Mouse (Mus musculus) MEL (cell line): ENCODE measurements at regions not wholly inside any gene's neighbourhood (a gene's known extent, or its start where the extent isn't known, plus 50 kb on each side); places are given as distances from the start of the nearest gene placed in this dataset.
"Not testable (repeated sequence)": the region's sequence is repeated elsewhere in the genome, so short reads cannot be mapped to it uniquely, and the experiment has no call there.

ENCODE experiments used
- CTCF ChIP-seq, 3 experiments: IDR thresholded peaks in 2 of 3; conservative IDR thresholded peaks in 1 of 3; 2 replicates each; pipeline ENCODE4 v1.5.1; 2011 to 2012; ENCODE audit warnings: low read length in 3 of 3, low read depth in 2 of 3, mild to moderate bottlenecking in 2 of 3, improper control_type of control experiment in 1 of 3, inconsistent platforms in 1 of 3, mixed read lengths in 1 of 3, moderate library complexity in 1 of 3; ENCODE audit not compliant: control insufficient read depth in 1 of 3, insufficient read depth in 1 of 3, poor library complexity in 1 of 3, severe bottlenecking in 1 of 3
- ELF1 ChIP-seq: IDR thresholded peaks from 2 replicates; pipeline ENCODE4 v1.6.1; 2014; ENCODE audit warnings: low read depth, mild to moderate bottlenecking, inconsistent platforms, low read length, improper control_type of control experiment, moderate library complexity
- KAT2A ChIP-seq: conservative IDR thresholded peaks from 2 replicates; pipeline ENCODE4 v1.6.1; 2012; ENCODE audit warnings: low read depth, low read length, improper control_type of control experiment, inconsistent platforms
- MAFK ChIP-seq: IDR thresholded peaks from 2 replicates; pipeline ENCODE4 v1.6.1; 2011; ENCODE audit warnings: low read depth, mild to moderate bottlenecking, low read length, improper control_type of control experiment, borderline replicate concordance
- MAX ChIP-seq: IDR thresholded peaks from 2 replicates; pipeline ENCODE4 v1.6.1; 2011; ENCODE audit warnings: low read length, improper control_type of control experiment
- MAZ ChIP-seq: IDR thresholded peaks from 2 replicates; pipeline ENCODE4 v1.6.1; 2012; ENCODE audit warnings: low read depth, mild to moderate bottlenecking, inconsistent platforms, low read length, improper control_type of control experiment
- MEF2A ChIP-seq: IDR thresholded peaks from 2 replicates; pipeline ENCODE4 v1.6.1; 2014; ENCODE audit warnings: low read depth, mild to moderate bottlenecking, inconsistent platforms, low read length, improper control_type of control experiment; ENCODE audit not compliant: poor library complexity, insufficient replicate concordance, severe bottlenecking; ENCODE audit errors: extremely low read depth
- MYC ChIP-seq: IDR thresholded peaks from 2 replicates; pipeline ENCODE4 v1.6.1; 2011; ENCODE audit warnings: low read depth, mild to moderate bottlenecking, low read length, improper control_type of control experiment, moderate library complexity
- NELFE ChIP-seq: IDR thresholded peaks from 2 replicates; pipeline ENCODE4 v1.6.1; 2011; ENCODE audit warnings: low read depth, low read length, improper control_type of control experiment
- NRF1 ChIP-seq: IDR thresholded peaks from 2 replicates; pipeline ENCODE4 v1.6.1; 2014; ENCODE audit warnings: low read depth, mild to moderate bottlenecking, inconsistent platforms, low read length, improper control_type of control experiment, moderate library complexity; ENCODE audit not compliant: poor library complexity, insufficient read depth, severe bottlenecking
- POLR2A ChIP-seq, 2 experiments: IDR thresholded peaks; 2 replicates each; pipeline ENCODE4 v1.6.1; 2011 to 2012; ENCODE audit warnings: low read length in 2 of 2, mild to moderate bottlenecking in 2 of 2, control low read depth in 1 of 2, improper control_type of control experiment in 1 of 2, low read depth in 1 of 2, moderate library complexity in 1 of 2; ENCODE audit not compliant: control insufficient read depth in 1 of 2, insufficient read depth in 1 of 2, poor library complexity in 1 of 2
- TAL1 ChIP-seq: IDR thresholded peaks from 2 replicates; pipeline ENCODE4 v1.6.1; 2012; ENCODE audit warnings: mild to moderate bottlenecking, inconsistent platforms, low read length, moderate library complexity, mixed read lengths
- UBTF ChIP-seq: IDR thresholded peaks from 2 replicates; pipeline ENCODE4 v1.6.1; 2012; ENCODE audit warnings: low read depth, mild to moderate bottlenecking, inconsistent platforms, low read length, improper control_type of control experiment, moderate library complexity, borderline replicate concordance; ENCODE audit not compliant: insufficient read depth

GRCm38 (mm10) chr3:82219192-82219885 lies 73.8 kb upstream of the Gucy1a1 start:
- TF ChIP-seq CTCF (IDR thresholded peaks at IDR 0.05 in 2 of 3, conservative IDR thresholded peaks at IDR 0.05 in 1 of 3; ENCODE audit: control insufficient read depth in 1 of 3, insufficient read depth in 1 of 3, low read depth in 2 of 3, low read length in 3 of 3, poor library complexity in 1 of 3, severe bottlenecking in 1 of 3); UBTF; MAX; POLR2A (IDR thresholded peaks at IDR 0.05; ENCODE audit: control insufficient read depth in 1 of 2, insufficient read depth in 1 of 2, low read depth in 1 of 2, low read length in 2 of 2, poor library complexity in 1 of 2); TAL1; NELFE; MAZ; ELF1; MEF2A; MAFK; KAT2A; NRF1; MYC: not testable (repeated sequence)
